Mouse (Mus musculus) small intestine, adult 2 months (tissue): ENCODE results near the gene Pdlim1. TPM values are rescaled to one million over a fixed set of nuclear protein-coding genes. Genes with fewer than 3 reads are reported as not detected.

Source experiments
- H3K27ac ChIP-seq: fragments of 200-500 bp; 2 replicates; pipeline ENCODE4 v1.5.1; 2012; ENCODE audit warnings: low read depth, low read length, control low read depth, inconsistent platforms; ENCODE audit not compliant: insufficient read depth
- H3K27me3 ChIP-seq: fragments of 200-500 bp; 2 replicates; pipeline ENCODE4 v1.6.1; 2012; ENCODE audit warnings: mild to moderate bottlenecking, moderate library complexity, low read length, inconsistent platforms; ENCODE audit not compliant: control insufficient read depth, insufficient read depth
- H3K36me3 ChIP-seq: fragments of 200-500 bp; 2 replicates; pipeline ENCODE4 v1.6.1; 2012; ENCODE audit warnings: mild to moderate bottlenecking, low read length, control low read depth, inconsistent platforms; ENCODE audit not compliant: control insufficient read depth, insufficient read depth
- H3K4me1 ChIP-seq: fragments of 200-500 bp; 2 replicates; pipeline ENCODE4 v1.6.1; 2012; ENCODE audit warnings: low read length, inconsistent platforms, mixed read lengths; ENCODE audit not compliant: control insufficient read depth, insufficient read depth, insufficient read length
- H3K4me3 ChIP-seq: fragments of 200-500 bp; 2 replicates; pipeline ENCODE4 v1.5.1; 2012; ENCODE audit warnings: low read depth, mild to moderate bottlenecking, control low read depth, inconsistent platforms, low read length, moderate library complexity
- CTCF ChIP-seq: fragments of 200-500 bp; IDR thresholded peaks from 2 replicates; pipeline ENCODE4 v1.5.1; 2012; ENCODE audit warnings: low read depth, mild to moderate bottlenecking, control low read depth, inconsistent platforms, low read length, moderate library complexity, mixed read lengths; ENCODE audit not compliant: insufficient replicate concordance, insufficient read length; ENCODE audit errors: extremely low read depth
- POLR2A ChIP-seq: fragments of 200-500 bp; IDR thresholded peaks from 2 replicates; pipeline ENCODE4 v1.6.1; 2012; ENCODE audit warnings: low read depth, mild to moderate bottlenecking, control low read depth, inconsistent platforms, low read length, moderate library complexity
- WGBS: fragments of 180-500 bp; shearing (Covaris S2); methylation state at CpG from one replicate; pipeline ENCODE4 v1.1.7; 2018; 5-methylcytosine and 5-hydroxymethylcytosine counted together
- polyA plus RNA-seq: library from polyadenylated mRNA; depleted of rRNA; stranded (reverse); fragments of >200 nt; gene quantifications from 2 replicates; pipeline ENCODE4 v1.2.3, GENCODE M21; 2012

The Pdlim1 gene
- polyA plus RNA-seq, 1 experiment, result 353 TPM

- no peaks in the 10 kb centered on the region for H3K27me3 ChIP-seq
Measured at GRCm38 (mm10) chr19:40299182-40299581, 27.5 kb upstream of the Pdlim1 start.

GRCm38 (mm10) chr19:40298574-40298973, 26.9 kb upstream of the Pdlim1 start:
- Histone ChIP-seq H3K4me3 (no peak overlapping the region), H3K27me3 (no peaks in the 10 kb centered on the region), H3K27ac (peak overlapping the region; percentile 89), H3K4me1 (peaks cover 11% of the 10 kb centered on the region; the same call in 1 of the 2 replicates), H3K36me3 (peaks cover 4% of the 10 kb centered on the region)
- TF ChIP-seq CTCF, result no peak
- no peak for TF ChIP-seq POLR2A
- WGBS, result 32% methylated on average over 2 of the region's 2 CpGs

More at GRCm38 (mm10) chr19:40299182-40299581, 27.5 kb upstream of the Pdlim1 start:
- TF ChIP-seq CTCF, result no peak
- no peak for TF ChIP-seq POLR2A
- Histone ChIP-seq H3K4me1 (peaks cover 11% of the 10 kb centered on the region; the same call in 1 of the 2 replicates), H3K36me3 (peaks cover 5% of the 10 kb centered on the region), H3K4me3 (no peak overlapping the region), H3K27ac (no peak overlapping the region)
- 84% methylated on average over 6 of the region's 6 CpGs for WGBS

- H3K4me3 ChIP-seq, result no peak overlapping the region
- TF ChIP-seq POLR2A (no peak), CTCF (no peak)
- H3K27ac ChIP-seq, result peak overlapping the region; percentile 89
- WGBS, result 32% methylated on average over 4 of the region's 4 CpGs
- H3K27me3 ChIP-seq, result no peaks in the 10 kb centered on the region
- peaks cover 11% of the 10 kb centered on the region; the same call in 1 of the 2 replicates for H3K4me1 ChIP-seq
- peaks cover 4% of the 10 kb centered on the region for H3K36me3 ChIP-seq
Measured at GRCm38 (mm10) chr19:40297798-40298144, 26.1 kb upstream of the Pdlim1 start.

- 25% methylated on average over 7 of the region's 7 CpGs for WGBS
Measured at GRCm38 (mm10) chr19:40297078-40297797, 25.6 kb upstream of the Pdlim1 start.

GRCm38 (mm10) chr19:40294231-40294630, 22.6 kb upstream of the Pdlim1 start:
- H3K27me3 ChIP-seq, result no peaks in the 10 kb centered on the region
- no peak overlapping the region for H3K4me3 ChIP-seq
- H3K27ac ChIP-seq, result no peak overlapping the region
- TF ChIP-seq POLR2A (no peak), CTCF (no peak)
- H3K4me1 ChIP-seq, result peaks cover 11% of the 10 kb centered on the region; the same call in 1 of the 2 replicates
- WGBS, result 50% methylated on average over 1 of the region's 1 CpGs
- H3K36me3 ChIP-seq, result no peaks in the 10 kb centered on the region

More at GRCm38 (mm10) chr19:40297078-40297797, 25.6 kb upstream of the Pdlim1 start:
- no peak overlapping the region for H3K4me3 ChIP-seq
- H3K4me1 ChIP-seq, result peaks cover 11% of the 10 kb centered on the region; the same call in 1 of the 2 replicates
- peak overlapping the region; percentile 99 for H3K27ac ChIP-seq
- peaks cover 4% of the 10 kb centered on the region for H3K36me3 ChIP-seq
- TF ChIP-seq POLR2A, result no peak
- TF ChIP-seq CTCF, result no peak
- H3K27me3 ChIP-seq, result no peaks in the 10 kb centered on the region

GRCm38 (mm10) chr19:40293791-40294190, 22.1 kb upstream of the Pdlim1 start:
- 96% methylated on average over 6 of the region's 6 CpGs for WGBS
- no peaks in the 10 kb centered on the region for H3K36me3 ChIP-seq
- no peak overlapping the region for H3K27ac ChIP-seq
- no peak overlapping the region for H3K4me3 ChIP-seq
- no peaks in the 10 kb centered on the region for H3K27me3 ChIP-seq
- TF ChIP-seq CTCF, result no peak
- peaks cover 11% of the 10 kb centered on the region; the same call in 1 of the 2 replicates for H3K4me1 ChIP-seq

GRCm38 (mm10) chr19:40290099-40290724, 18.6 kb upstream of the Pdlim1 start:
- TF ChIP-seq CTCF (no peak), POLR2A (no peak)
- H3K36me3 ChIP-seq, result no peaks in the 10 kb centered on the region
- no peaks in the 10 kb centered on the region for H3K27me3 ChIP-seq
- no peak overlapping the region for H3K27ac ChIP-seq
- no peaks in the 10 kb centered on the region for H3K4me1 ChIP-seq
- 81% methylated on average over 6 of the region's 6 CpGs for WGBS
- H3K4me3 ChIP-seq, result no peak overlapping the region
